In the genomic region with DNA sequence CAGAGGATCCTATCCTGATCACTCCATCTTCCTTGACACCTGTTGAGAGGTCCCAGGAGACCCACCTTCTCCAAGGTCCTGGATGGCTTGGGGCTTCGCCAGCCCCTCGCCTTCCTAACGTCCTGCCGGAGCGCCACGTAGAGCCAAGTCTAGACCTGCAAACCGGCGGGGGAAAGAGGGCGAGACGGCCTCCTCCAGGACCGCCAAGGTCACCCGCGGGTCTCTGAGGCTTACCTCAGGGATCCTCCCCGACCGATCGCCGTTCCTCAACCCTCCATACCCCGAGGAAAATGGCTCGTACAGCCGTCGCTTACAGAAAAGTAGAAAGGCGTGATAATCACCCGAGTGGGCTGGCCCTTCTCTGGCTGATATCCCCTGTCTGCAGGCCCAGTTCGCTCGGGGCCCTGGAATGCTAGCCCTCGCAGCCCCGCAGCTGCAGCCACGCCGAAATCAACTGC, we compare ENCODE assay signal across 8 mouse cellular contexts. TPM values are rescaled to one million over a fixed set of nuclear protein-coding genes. Genes with fewer than 3 reads are reported as not detected.
DNase-seq lines count a peak whose midpoint lies in the region; ATAC-seq and TF ChIP-seq lines count a peak whose summit lies in the region.

No protein-coding gene starts in this region.

- peaks cover 2% of the 10 kb centered on the region; the same call in 1 of the 2 replicates for H3K36me3 ChIP-seq in liver, adult 2 months (ENCODE audit: control insufficient read depth, insufficient read depth, low read length)
- H3K36me3 ChIP-seq in hindbrain, embryonic 12.5 days, result no peaks in the 10 kb centered on the region

- no peak for TF ChIP-seq POLR2A in liver, adult 2 months (IDR thresholded peaks at IDR 0.05; ENCODE audit: extremely low read depth, insufficient read depth, low read length)

- H3K27me3 ChIP-seq in liver, adult 2 months (ENCODE audit: control insufficient read depth, insufficient read depth, low read length), result no peaks in the 10 kb centered on the region
- H3K27me3 ChIP-seq in hindbrain, embryonic 12.5 days, result no peaks in the 10 kb centered on the region

- peak overlapping the region; percentile 85 for H3K4me3 ChIP-seq in liver, adult 2 months (ENCODE audit: insufficient read depth, low read depth, low read length)
- H3K4me3 ChIP-seq in hindbrain, embryonic 12.5 days, result peak overlapping the region; percentile 54

- peaks cover 24% of the 10 kb centered on the region for H3K79me2 ChIP-seq in liver, adult 2 months (ENCODE audit: control insufficient read depth, insufficient read depth, low read length)

- DNase-seq in liver, adult 2 months (ENCODE audit: extremely low read depth, low read depth, low spot score), result peak; percentile 37
- DNase-seq in liver (no peak), WW6 (ENCODE audit: low read depth, low spot score) (peak; percentile 11)
- DNase-seq in embryo, embryonic 11 days, result peak; percentile 64
- no peak for DNase-seq in right cerebral cortex, postnatal 4 days
- no peak for DNase-seq in layer of hippocampus, adult 9-11 months

- H3K27ac ChIP-seq in liver, adult 2 months (replicated peaks; ENCODE audit: insufficient read depth, low read depth, low read length), result peak overlapping the region; percentile 95
- peak overlapping the region; percentile 97 for H3K27ac ChIP-seq in hindbrain, embryonic 12.5 days

- peak overlapping the region; percentile 57 for H3K4me2 ChIP-seq in hindbrain, embryonic 12.5 days (replicated peaks)

- H3K9ac ChIP-seq in liver, adult 2 months (ENCODE audit: low read depth, low read length), result peak overlapping the region; percentile 87
- peak overlapping the region; percentile 68 for H3K9ac ChIP-seq in hindbrain, embryonic 12.5 days

- peak; percentile 68 for ATAC-seq in hindbrain, embryonic 12.5 days (ENCODE audit: low FRiP score)
- peak; percentile 35 for ATAC-seq in megakaryocyte-erythroid progenitor cell, adult 5-6 weeks (replicated peaks; ENCODE audit: low FRiP score, low TSS enrichment, poor library complexity, severe bottlenecking)

- WGBS in liver, adult 2 months, result under 1% methylated on average over 29 of the region's 29 CpGs
- WGBS in hindbrain, embryonic 12.5 days, result under 1% methylated on average over 29 of the region's 29 CpGs

- peaks cover 18% of the 10 kb centered on the region for H3K4me1 ChIP-seq in liver, adult 2 months (ENCODE audit: control insufficient read depth, insufficient read depth, low read length)
- H3K4me1 ChIP-seq in hindbrain, embryonic 12.5 days, result peaks cover 34% of the 10 kb centered on the region

- H3K9me3 ChIP-seq in hindbrain, embryonic 12.5 days (replicated peaks), result no peaks in the 10 kb centered on the region

- TF ChIP-seq CTCF in liver, adult 2 months (IDR thresholded peaks at IDR 0.05; ENCODE audit: low read depth, low read length), result no peak

RNA-seq across cellular contexts. Expression of a gene that starts 0.8 kb away (rescaled TPM):
- total RNA-seq in liver, adult 2 months (2014; rRNA removed), result 46.2 and 47.4 TPM in 2 replicates
- polyA plus RNA-seq in liver, adult 2 months (2012; rRNA removed), result 101 and 116 TPM in 2 replicates
- 95.6 and 99.1 TPM in 2 replicates for polyA plus RNA-seq in hindbrain, embryonic 12.5 days (2016; fragmentation: Nextera tagmentation; extraction: Ambion mirVana)
- 15.3 and 17.7 TPM in 2 replicates for total RNA-seq in megakaryocyte-erythroid progenitor cell, adult 5-6 weeks (2014; fragmentation: Nextera tagmentation)
- total RNA-seq in megakaryocyte-erythroid progenitor cell, adult 5-6 weeks (2017), result 14.0 and 15.5 TPM in 2 replicates

RNA-seq across cellular contexts. Expression of a gene that starts 45.9 kb away (rescaled TPM):
- total RNA-seq in liver, adult 2 months (2014; rRNA removed), result not detected in 2 replicates
- not detected in 2 replicates for polyA plus RNA-seq in liver, adult 2 months (2012; rRNA removed)
- polyA plus RNA-seq in hindbrain, embryonic 12.5 days (2016; fragmentation: Nextera tagmentation; extraction: Ambion mirVana), result 0.53 and 0.63 TPM in 2 replicates
- total RNA-seq in megakaryocyte-erythroid progenitor cell, adult 5-6 weeks (2014; fragmentation: Nextera tagmentation), result not detected in 2 replicates
- total RNA-seq in megakaryocyte-erythroid progenitor cell, adult 5-6 weeks (2017), result not detected in 2 replicates

Comparison
In these comparisons a context has a peak if more than half of its experiments do, and no peak if none do; other contexts are left out.
1. DNase-seq: peak in liver, adult 2 months (single experiment), WW6 (single experiment) and embryo, embryonic 11 days (single experiment); none in liver (single experiment), right cerebral cortex, postnatal 4 days (single experiment) and layer of hippocampus, adult 9-11 months (single experiment).